Mouse (Mus musculus): Measurements from ENCODE around the gene Il23a. TPM values are rescaled to one million over a fixed set of nuclear protein-coding genes. Genes with fewer than 3 reads are reported as not detected.
"Not testable (repeated sequence)": the region's sequence is repeated elsewhere in the genome, so short reads cannot be mapped to it uniquely, and the experiment has no call there.

Il23a gene
- polyA plus RNA-seq, 1 experiment from 2014 or later, result not detected

DNA sequence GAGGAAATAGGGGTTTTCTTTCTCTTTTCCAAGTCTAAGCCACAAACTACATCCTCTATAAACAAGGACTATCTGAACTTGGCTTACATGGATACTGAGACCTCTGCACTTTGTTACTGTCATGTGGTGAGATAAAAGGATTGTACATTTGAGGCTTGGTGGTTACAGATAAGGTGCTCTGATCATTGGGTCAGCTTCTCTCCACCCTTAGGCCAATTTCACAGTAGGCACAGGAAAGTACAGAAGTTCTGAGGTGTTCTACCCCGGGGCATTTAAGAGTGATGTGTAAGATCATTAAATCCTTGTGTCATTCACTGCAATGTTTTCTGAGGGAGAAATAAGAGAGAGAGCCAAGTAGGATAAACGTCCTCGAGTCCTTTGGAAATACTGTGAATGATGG, 38.0 kb upstream of the Il23a start:
- Histone ChIP-seq H3K36me3 (ENCODE audit: control insufficient read depth, insufficient read depth, low read length) (no peaks in the 10 kb centered on the region), H3K9me3 (ENCODE audit: control insufficient read depth, low read length) (no peaks in the 10 kb centered on the region), H3K4me3 (ENCODE audit: low read depth, low read length) (0 out of 2 replicates have a peak overlapping the region, but pooled peaks have one; percentile 77), H3K4me1 (ENCODE audit: control insufficient read depth, insufficient read depth, low read length) (peaks cover 9% of the 10 kb centered on the region), H3K4me2 (ENCODE audit: low read depth, severe bottlenecking) (peak overlapping the region; percentile 60; the same call in 1 of the 2 replicates), H3K9ac (ENCODE audit: low read length) (no peak overlapping the region), H3K27ac (replicated peaks; ENCODE audit: low read depth, low read length) (no peak overlapping the region), H3K27me3 (ENCODE audit: control insufficient read depth, insufficient read depth, low read length) (no peaks in the 10 kb centered on the region)
- WGBS, result 86% methylated on average over 3 of the region's 3 CpGs
- no peak for ATAC-seq (ENCODE audit: insufficient number of reproducible peaks, low FRiP score, low TSS enrichment, low read depth)
- no peak for DNase-seq (ENCODE audit: low spot score)

DNA sequence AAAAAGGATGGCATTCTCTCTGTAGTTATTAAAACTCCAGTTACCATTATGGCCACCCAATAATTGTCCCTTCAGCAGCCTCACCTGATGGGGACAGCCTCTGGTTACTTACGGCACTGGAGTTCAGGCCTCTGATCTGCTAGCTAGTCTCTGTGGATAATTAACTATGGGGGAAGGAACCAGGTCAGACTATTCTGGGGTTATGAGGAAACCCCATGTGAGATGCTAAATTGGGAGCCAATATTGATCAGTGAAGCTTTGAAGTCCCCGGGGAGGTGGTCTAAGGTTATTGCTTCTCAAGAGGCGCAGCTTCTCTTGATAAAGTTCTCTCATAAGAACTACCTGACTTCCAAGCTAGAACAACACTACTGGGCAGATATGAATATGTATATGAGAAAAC, 37.6 kb upstream of the Il23a start:
- no peak overlapping the region for H3K9ac ChIP-seq (ENCODE audit: low read length)
- 95% methylated on average over 3 of the region's 3 CpGs for WGBS
- DNase-seq (ENCODE audit: low spot score) (no peak), ATAC-seq (ENCODE audit: insufficient number of reproducible peaks, low FRiP score, low TSS enrichment, low read depth) (no peak)
- H3K27me3 ChIP-seq (ENCODE audit: control insufficient read depth, insufficient read depth, low read length), result no peaks in the 10 kb centered on the region
- no peak overlapping the region for H3K27ac ChIP-seq (replicated peaks; ENCODE audit: low read depth, low read length)
- no peak overlapping the region for H3K4me2 ChIP-seq (ENCODE audit: low read depth, severe bottlenecking)
- H3K4me1 ChIP-seq (ENCODE audit: control insufficient read depth, insufficient read depth, low read length), result peaks cover 9% of the 10 kb centered on the region
- no peak overlapping the region for H3K4me3 ChIP-seq (ENCODE audit: low read depth, low read length)
- H3K9me3 ChIP-seq (ENCODE audit: control insufficient read depth, low read length), result no peaks in the 10 kb centered on the region
- no peaks in the 10 kb centered on the region for H3K36me3 ChIP-seq (ENCODE audit: control insufficient read depth, insufficient read depth, low read length)

DNA sequence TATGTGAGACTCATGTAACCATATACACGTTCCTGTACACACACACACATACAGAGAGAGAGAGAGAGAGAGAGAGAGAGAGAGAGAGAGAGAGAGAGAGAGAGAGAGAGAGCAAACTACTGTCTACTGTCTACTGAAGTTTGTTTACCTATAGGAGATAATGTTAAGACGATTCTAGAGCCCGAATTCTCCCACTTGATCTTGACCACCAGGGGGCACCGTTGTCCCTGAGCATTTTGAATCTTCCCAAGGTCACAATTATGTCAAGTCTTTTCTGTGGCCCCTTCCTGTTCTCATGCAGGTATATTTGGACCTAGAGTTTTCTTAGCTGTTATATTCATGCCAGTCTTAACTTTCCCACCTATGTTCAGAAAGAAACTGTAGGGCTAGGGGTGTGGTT, 37.0 kb upstream of the Il23a start:
- DNase-seq (ENCODE audit: low spot score) (peak; percentile 86), ATAC-seq (ENCODE audit: insufficient number of reproducible peaks, low FRiP score, low TSS enrichment, low read depth) (no peak)
- Histone ChIP-seq H3K4me1 (ENCODE audit: control insufficient read depth, insufficient read depth, low read length) (peaks cover 9% of the 10 kb centered on the region), H3K9ac (ENCODE audit: low read length) (no peak overlapping the region), H3K9me3 (ENCODE audit: control insufficient read depth, low read length) (no peaks in the 10 kb centered on the region), H3K4me2 (ENCODE audit: low read depth, severe bottlenecking) (no peak overlapping the region), H3K36me3 (ENCODE audit: control insufficient read depth, insufficient read depth, low read length) (no peaks in the 10 kb centered on the region), H3K4me3 (ENCODE audit: low read depth, low read length) (no peak overlapping the region), H3K27me3 (ENCODE audit: control insufficient read depth, insufficient read depth, low read length) (no peaks in the 10 kb centered on the region), H3K27ac (replicated peaks; ENCODE audit: low read depth, low read length) (no peak overlapping the region)
- WGBS, result 1% methylated on average over 4 of the region's 4 CpGs

DNA sequence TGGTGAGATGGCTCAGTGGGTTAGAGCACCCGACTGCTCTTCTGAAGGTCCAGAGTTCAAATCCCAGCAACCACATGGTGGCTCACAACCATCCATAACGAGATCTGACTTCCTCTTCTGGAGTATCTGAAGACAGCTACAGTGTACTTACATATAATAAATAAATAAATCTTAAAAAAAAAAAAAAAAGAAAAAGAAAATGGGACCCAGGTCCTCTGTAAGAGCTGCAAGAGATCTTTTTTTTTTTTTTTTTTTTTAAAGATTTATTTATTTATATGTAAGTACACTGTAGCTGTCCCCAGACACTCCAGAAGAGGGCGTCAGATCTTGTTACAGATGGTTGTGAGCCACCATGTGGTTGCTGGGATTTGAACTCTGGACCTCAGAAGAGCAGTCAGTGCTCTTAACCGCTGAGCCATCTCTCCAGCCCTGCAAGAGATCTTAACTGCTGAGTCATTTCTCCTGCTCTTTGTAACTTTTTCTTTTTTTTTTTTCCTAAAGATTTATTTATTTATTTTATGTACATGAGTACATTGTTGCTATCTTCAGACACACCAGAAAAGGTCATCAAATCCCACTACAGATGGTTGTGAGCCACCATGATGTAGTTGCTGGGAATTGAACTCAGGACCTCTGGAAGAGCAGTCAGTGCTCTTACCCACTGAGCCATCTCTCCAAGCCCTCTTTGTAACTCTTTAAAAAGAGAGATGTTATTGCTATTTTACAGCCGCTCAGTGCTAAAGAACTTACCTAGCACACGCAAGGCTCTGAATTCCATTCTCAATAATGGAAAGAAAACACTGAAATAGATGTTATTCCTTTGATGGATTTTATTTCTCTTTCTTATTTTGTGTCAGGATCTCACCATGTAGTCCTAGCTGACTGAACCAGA, 34.1 kb upstream of the Il23a start:
- ATAC-seq (ENCODE audit: insufficient number of reproducible peaks, low FRiP score, low TSS enrichment, low read depth); H3K4me2 ChIP-seq (ENCODE audit: low read depth, severe bottlenecking); H3K9me3 ChIP-seq (ENCODE audit: control insufficient read depth, low read length); H3K4me1 ChIP-seq (ENCODE audit: control insufficient read depth, insufficient read depth, low read length); H3K27me3 ChIP-seq (ENCODE audit: control insufficient read depth, insufficient read depth, low read length); DNase-seq (ENCODE audit: low spot score); H3K27ac ChIP-seq (replicated peaks; ENCODE audit: low read depth, low read length); H3K36me3 ChIP-seq (ENCODE audit: control insufficient read depth, insufficient read depth, low read length); H3K4me3 ChIP-seq (ENCODE audit: low read depth, low read length); H3K9ac ChIP-seq (ENCODE audit: low read length): not testable (repeated sequence)
- 80% methylated on average over 6 of the region's 6 CpGs for WGBS

DNA sequence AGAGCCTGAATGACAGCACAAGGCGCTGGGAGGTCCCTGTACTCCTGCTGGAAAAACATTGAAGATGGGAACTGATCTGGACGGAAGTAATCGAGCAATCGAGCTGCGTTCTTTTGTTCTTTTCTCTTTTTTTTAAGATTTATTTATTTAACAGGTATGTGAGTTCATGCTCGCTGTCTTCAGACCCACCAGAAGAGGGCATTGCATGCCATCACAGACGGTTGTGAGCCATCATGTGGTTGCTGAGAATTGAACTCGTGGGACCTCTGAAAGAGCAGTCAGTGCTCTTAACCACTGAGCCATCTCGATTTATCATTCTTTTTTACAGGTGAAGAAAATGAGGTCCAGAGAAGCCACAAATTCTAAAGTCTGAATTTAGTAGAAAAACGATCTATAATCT, 29.1 kb upstream of the Il23a start:
- Histone ChIP-seq H3K9me3 (ENCODE audit: control insufficient read depth, low read length) (no peaks in the 10 kb centered on the region), H3K9ac (ENCODE audit: low read length) (no peak overlapping the region), H3K27me3 (ENCODE audit: control insufficient read depth, insufficient read depth, low read length) (no peaks in the 10 kb centered on the region), H3K27ac (replicated peaks; ENCODE audit: low read depth, low read length) (no peak overlapping the region), H3K4me1 (ENCODE audit: control insufficient read depth, insufficient read depth, low read length) (peaks cover 11% of the 10 kb centered on the region; the same call in 1 of the 2 replicates), H3K36me3 (ENCODE audit: control insufficient read depth, insufficient read depth, low read length) (peaks cover 21% of the 10 kb centered on the region), H3K4me2 (ENCODE audit: low read depth, severe bottlenecking) (no peak overlapping the region), H3K4me3 (ENCODE audit: low read depth, low read length) (no peak overlapping the region)
- 90% methylated on average over 10 of the region's 10 CpGs for WGBS
- ATAC-seq (ENCODE audit: insufficient number of reproducible peaks, low FRiP score, low TSS enrichment, low read depth), result no peak
- DNase-seq (ENCODE audit: low spot score), result no peak

DNA sequence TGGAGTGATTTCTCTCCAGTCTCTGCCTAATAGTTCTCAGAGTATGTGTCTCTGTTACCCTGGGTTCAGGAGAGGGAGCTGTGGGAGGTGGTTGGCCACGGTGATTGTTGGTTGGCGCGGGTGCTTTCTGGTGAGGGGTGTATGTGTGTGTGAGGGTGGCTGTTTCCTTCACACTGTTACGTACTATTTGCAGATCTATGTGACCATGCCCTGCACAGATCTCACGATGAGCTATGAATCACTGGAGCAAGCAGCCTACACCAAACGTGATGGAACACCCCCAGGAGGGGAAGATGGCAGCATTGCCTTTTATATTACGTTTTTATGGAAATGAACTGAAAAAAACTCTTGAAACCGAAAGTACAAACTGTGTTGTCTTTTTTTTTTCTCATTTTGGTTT, 28.3 kb upstream of the Il23a start:
- H3K4me1 ChIP-seq (ENCODE audit: control insufficient read depth, insufficient read depth, low read length), result peaks cover 11% of the 10 kb centered on the region; the same call in 1 of the 2 replicates
- ATAC-seq (ENCODE audit: insufficient number of reproducible peaks, low FRiP score, low TSS enrichment, low read depth), result no peak
- H3K9me3 ChIP-seq (ENCODE audit: control insufficient read depth, low read length), result no peaks in the 10 kb centered on the region
- 94% methylated on average over 8 of the region's 8 CpGs for WGBS
- H3K27ac ChIP-seq (replicated peaks; ENCODE audit: low read depth, low read length), result no peak overlapping the region
- no peak overlapping the region for H3K9ac ChIP-seq (ENCODE audit: low read length)
- no peak overlapping the region for H3K4me3 ChIP-seq (ENCODE audit: low read depth, low read length)
- no peaks in the 10 kb centered on the region for H3K27me3 ChIP-seq (ENCODE audit: control insufficient read depth, insufficient read depth, low read length)
- no peak overlapping the region for H3K4me2 ChIP-seq (ENCODE audit: low read depth, severe bottlenecking)
- peaks cover 21% of the 10 kb centered on the region for H3K36me3 ChIP-seq (ENCODE audit: control insufficient read depth, insufficient read depth, low read length)
- no peak for DNase-seq (ENCODE audit: low spot score)

DNA sequence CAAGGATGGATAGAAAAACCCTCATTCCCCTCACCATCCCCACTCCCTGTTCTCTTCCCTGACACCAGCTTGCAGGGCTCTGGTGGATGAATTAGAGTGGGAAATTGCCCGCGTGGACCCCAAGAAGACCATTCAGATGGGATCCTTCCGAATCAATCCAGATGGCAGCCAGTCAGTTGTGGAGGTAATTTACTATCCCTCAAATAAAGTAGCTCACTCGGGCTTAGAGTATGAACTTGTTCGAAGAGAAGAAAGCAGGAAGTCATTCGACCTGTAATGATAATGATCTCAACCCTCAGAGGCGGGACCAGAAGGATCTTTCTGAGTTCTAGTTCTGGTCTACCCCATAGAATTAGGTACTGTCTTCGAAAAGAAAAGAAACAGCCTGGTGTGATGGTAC, 25.0 kb upstream of the Il23a start:
- Histone ChIP-seq H3K36me3 (ENCODE audit: control insufficient read depth, insufficient read depth, low read length) (peaks cover 30% of the 10 kb centered on the region), H3K4me1 (ENCODE audit: control insufficient read depth, insufficient read depth, low read length) (peaks cover 11% of the 10 kb centered on the region; the same call in 1 of the 2 replicates), H3K27me3 (ENCODE audit: control insufficient read depth, insufficient read depth, low read length) (no peaks in the 10 kb centered on the region), H3K4me3 (ENCODE audit: low read depth, low read length) (peak overlapping the region; percentile 89), H3K4me2 (ENCODE audit: low read depth, severe bottlenecking) (peak overlapping the region; percentile 95), H3K9ac (ENCODE audit: low read length) (peak overlapping the region; percentile 99), H3K27ac (replicated peaks; ENCODE audit: low read depth, low read length) (0 out of 2 replicates have a peak overlapping the region, but pooled peaks have one; percentile 96), H3K9me3 (ENCODE audit: control insufficient read depth, low read length) (no peaks in the 10 kb centered on the region)
- ATAC-seq (ENCODE audit: insufficient number of reproducible peaks, low FRiP score, low TSS enrichment, low read depth) (no peak), DNase-seq (ENCODE audit: low spot score) (no peak)
- WGBS, result 84% methylated on average over 8 of the region's 8 CpGs

DNA sequence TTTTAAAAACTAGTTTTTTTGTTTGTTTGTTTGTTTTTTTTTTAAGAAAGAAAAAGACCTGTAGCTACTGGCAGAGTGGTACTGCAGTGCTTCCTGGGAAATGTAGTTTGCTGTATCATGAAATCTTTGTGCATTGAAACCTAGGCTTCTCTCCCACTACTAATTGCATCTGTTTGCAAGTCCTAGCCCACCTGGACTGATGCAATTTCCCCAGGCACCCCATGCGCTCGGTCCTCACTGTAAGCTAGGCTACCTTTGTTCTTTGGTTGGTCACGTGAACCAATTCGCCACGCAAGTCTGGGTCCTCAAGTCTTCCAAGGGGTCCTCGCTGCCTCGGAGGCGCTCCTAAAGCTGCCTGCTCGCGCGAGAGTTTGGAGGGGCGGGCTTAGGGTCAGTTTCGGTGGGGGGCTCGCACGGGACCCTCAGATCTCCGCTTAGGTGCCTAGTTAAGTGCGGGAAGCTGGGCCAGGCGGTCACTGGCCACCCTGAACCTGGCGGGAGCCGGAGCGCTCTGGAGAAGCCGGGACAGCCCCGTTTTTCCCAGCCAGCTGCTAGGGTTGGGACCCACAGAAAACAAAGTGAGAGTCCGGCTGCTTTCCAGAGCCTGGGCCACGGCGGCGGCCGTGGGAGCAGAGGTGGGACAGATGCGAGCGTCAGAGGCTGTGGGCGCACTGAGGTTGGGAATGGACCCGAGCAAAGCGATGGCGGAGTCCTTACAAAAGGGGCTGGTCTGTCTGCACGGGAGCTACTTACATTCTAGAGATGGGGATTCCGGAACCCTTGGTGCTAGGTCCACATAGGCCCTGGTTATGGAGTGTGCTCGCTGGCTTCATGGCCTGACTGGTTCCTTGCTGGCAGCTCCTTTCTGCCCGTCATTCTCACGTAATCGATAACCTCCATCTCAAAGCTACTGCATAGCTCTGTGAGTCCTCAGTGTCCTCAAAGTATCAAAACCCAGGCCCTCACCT, 23.9 kb upstream of the Il23a start, which contains the start of gene Cnpy2:
Cnpy2 (plus strand) TSS at position 319 of the 968 bp plus-strand sequence.
- Histone ChIP-seq H3K9ac (ENCODE audit: low read length) (peak within 1 kb of the TSS; percentile 99), H3K27ac (replicated peaks; ENCODE audit: low read depth, low read length) (peak within 1 kb of the TSS; percentile 96), H3K4me1 (ENCODE audit: control insufficient read depth, insufficient read depth, low read length) (peaks cover 11% of the 10 kb centered on the region; the same call in 1 of the 2 replicates), H3K4me3 (ENCODE audit: low read depth, low read length) (peak within 1 kb of the TSS; percentile 89), H3K27me3 (ENCODE audit: control insufficient read depth, insufficient read depth, low read length) (no peaks in the 10 kb centered on the region), H3K36me3 (ENCODE audit: control insufficient read depth, insufficient read depth, low read length) (peaks cover 35% of the 10 kb centered on the region), H3K9me3 (ENCODE audit: control insufficient read depth, low read length) (no peaks in the 10 kb centered on the region), H3K4me2 (ENCODE audit: low read depth, severe bottlenecking) (peak within 1 kb of the TSS; percentile 95)
- ATAC-seq (ENCODE audit: insufficient number of reproducible peaks, low FRiP score, low TSS enrichment, low read depth), result peak; percentile 96
- peak; percentile 99 for DNase-seq (ENCODE audit: low spot score)
- under 1% methylated on average over 40 of the region's 40 CpGs for WGBS
